Mouse (Mus musculus) embryonic facial prominence, embryonic 13.5 days (tissue): Measurements from ENCODE around the gene Npr2. TPM values are rescaled to one million over a fixed set of nuclear protein-coding genes. Genes with fewer than 3 reads are reported as not detected.

Source experiments
- microRNA-seq: library from miRNA; unstranded; fragments of <30 nt; microRNA quantifications from one replicate; pipeline ENCODE4, GENCODE M21; 2016
- polyA plus RNA-seq: library from polyadenylated mRNA; unstranded; fragments of >200 nt; fragmentation: Nextera tagmentation; extraction: Ambion mirVana; gene quantifications from 2 replicates; pipeline ENCODE4 v1.2.1, GENCODE M21; 2015

The Npr2 gene
- polyA plus RNA-seq, 1 experiment from 2014 or later, result 18.2 TPM

Small RNAs within 50 kb of the gene (microRNA-seq; reads per million reads assigned to microRNA genes)
- gene Gm25262, result not detected

Other genes starting within 250 kb of the Npr2 start
- 13.1 and 17.2 TPM in 2 replicates for gene Rusc2, start 250.0 kb upstream of the Npr2 start, polyA plus RNA-seq
- 0.20 TPM in 1 of 2 replicates, not detected in the other for gene Fam166b, start 202.8 kb upstream of the Npr2 start, polyA plus RNA-seq
- gene Tesk1, start 190.0 kb upstream of the Npr2 start, polyA plus RNA-seq, result 7.0 and 8.8 TPM in 2 replicates
- gene Cd72, start 177.3 kb upstream of the Npr2 start, polyA plus RNA-seq, result 3.2 and 3.8 TPM in 2 replicates
- gene Sit1, start 148.2 kb upstream of the Npr2 start, polyA plus RNA-seq, result not detected in 2 replicates
- 66.2 and 73.4 TPM in 2 replicates for gene Ccdc107, start 139.0 kb upstream of the Npr2 start, polyA plus RNA-seq
- gene Arhgef39, start 132.2 kb upstream of the Npr2 start, polyA plus RNA-seq, result 45.7 and 47.8 TPM in 2 replicates
- gene Car9, start 125.0 kb upstream of the Npr2 start, polyA plus RNA-seq, result 0.81 and 1.5 TPM in 2 replicates
- gene Tpm2, start 108.2 kb upstream of the Npr2 start, polyA plus RNA-seq, result 130 and 141 TPM in 2 replicates
- gene Creb3, start 69.6 kb upstream of the Npr2 start, polyA plus RNA-seq, result 48.9 and 54.9 TPM in 2 replicates
- gene Tln1, start 69.2 kb upstream of the Npr2 start, polyA plus RNA-seq, result 69.5 and 75.0 TPM in 2 replicates
- gene Rgp1, start 53.2 kb upstream of the Npr2 start, polyA plus RNA-seq, result 37.1 and 39.7 TPM in 2 replicates
- gene Gba2, start 53.1 kb upstream of the Npr2 start, polyA plus RNA-seq, result 22.5 and 24.2 TPM in 2 replicates
- 0.97 and 1.4 TPM in 2 replicates for gene Msmp, start 47.4 kb upstream of the Npr2 start, polyA plus RNA-seq
- gene Spag8, start 21.7 kb downstream of the Npr2 start, polyA plus RNA-seq, result 1.1 and 1.8 TPM in 2 replicates
- 74.2 and 92.1 TPM in 2 replicates for gene Hint2, start 24.5 kb downstream of the Npr2 start, polyA plus RNA-seq
- 7.2 and 8.4 TPM in 2 replicates for gene Tmem8b, start 37.0 kb downstream of the Npr2 start, polyA plus RNA-seq
- gene Fam221b, start 37.2 kb downstream of the Npr2 start, polyA plus RNA-seq, result 3.4 and 4.2 TPM in 2 replicates
- gene Olfr70, start 68.9 kb downstream of the Npr2 start, polyA plus RNA-seq, result not detected in 2 replicates
- not detected in 2 replicates for gene Olfr71, start 78.3 kb downstream of the Npr2 start, polyA plus RNA-seq
- gene Hrct1, start 95.3 kb downstream of the Npr2 start, polyA plus RNA-seq, result 0.18 and 0.23 TPM in 2 replicates
- 0.06 and 0.17 TPM in 2 replicates for gene Spaar, start 98.1 kb downstream of the Npr2 start, polyA plus RNA-seq
- not detected in 2 replicates for gene Olfr159, start 139.1 kb downstream of the Npr2 start, polyA plus RNA-seq
- not detected in 2 replicates for gene Olfr156, start 192.0 kb downstream of the Npr2 start, polyA plus RNA-seq
- gene Olfr157, start 208.3 kb downstream of the Npr2 start, polyA plus RNA-seq, result 0.14 TPM in 1 of 2 replicates, not detected in the other
- not detected in 2 replicates for gene Olfr155, start 219.6 kb downstream of the Npr2 start, polyA plus RNA-seq
- 28.9 and 33.6 TPM in 2 replicates for gene Reck, start 243.6 kb downstream of the Npr2 start, polyA plus RNA-seq